Mouse (Mus musculus): Measurements from ENCODE around the gene Wdr73. TPM values are rescaled to one million over a fixed set of nuclear protein-coding genes. Genes with fewer than 3 reads are reported as not detected.

The Wdr73 gene
- polyA plus RNA-seq, 1 experiment: 15.1 TPM

GRCm38 (mm10) chr7:80855316-80855715 lies 45.8 kb downstream of the Wdr73 start:
- H3K4me2 ChIP-seq (ENCODE audit: low read depth): no peak overlapping the region
- no peak for TF ChIP-seq TCF3 (IDR thresholded peaks at IDR 0.05; ENCODE audit: insufficient read length, low read depth)
- TF ChIP-seq MYOD1 (IDR thresholded peaks at IDR 0.05; ENCODE audit: control insufficient read depth in 1 of 3, insufficient read length in 2 of 3, low read depth in 2 of 3): no peak
- no peak for TF ChIP-seq REST (IDR thresholded peaks at IDR 0.05; ENCODE audit: insufficient read depth, insufficient read length)
- TF ChIP-seq E2F4 (IDR thresholded peaks at IDR 0.05; ENCODE audit: insufficient read depth): no peak
- TF ChIP-seq MYOG (IDR thresholded peaks at IDR 0.05; ENCODE audit: control insufficient read depth in 1 of 3, insufficient read depth in 1 of 3, insufficient read length in 2 of 3, low read depth in 2 of 3): no peak
- TF ChIP-seq USF1 (IDR thresholded peaks at IDR 0.05; ENCODE audit: low read depth): no peak
- TF ChIP-seq POLR2A (IDR thresholded peaks at IDR 0.05; ENCODE audit: insufficient read length, low read depth): no peak
- TF ChIP-seq CEBPB (IDR thresholded peaks at IDR 0.05; ENCODE audit: insufficient read depth, poor library complexity, severe bottlenecking): no peak
- no peak for TF ChIP-seq MAX (IDR thresholded peaks at IDR 0.05; ENCODE audit: low read depth)
- no peak for TF ChIP-seq POLR2AphosphoS2 (IDR thresholded peaks at IDR 0.05; ENCODE audit: insufficient read length, low read depth)
- TF ChIP-seq SRF (IDR thresholded peaks at IDR 0.05; ENCODE audit: control insufficient read depth, insufficient read length, low read depth): no peak
- TF ChIP-seq TCF12 (IDR thresholded peaks at IDR 0.05; ENCODE audit: insufficient read depth, poor library complexity, severe bottlenecking): no peak

GRCm38 (mm10) chr7:80853218-80853617 lies 47.9 kb downstream of the Wdr73 start:
- Histone ChIP-seq H3ac (ENCODE audit: control insufficient read depth, insufficient read length) (no peak overlapping the region), H3K4me2 (ENCODE audit: low read depth) (no peak overlapping the region), H3K36me3 (ENCODE audit: control insufficient read depth, insufficient read depth) (no peaks in the 10 kb centered on the region), H3K79me2 (ENCODE audit: control insufficient read depth, insufficient read depth) (no peaks in the 10 kb centered on the region), H3K4me3 (no peak overlapping the region), H3K27me3 (ENCODE audit: control insufficient read depth, insufficient read depth, insufficient read length) (no peaks in the 10 kb centered on the region)
- TF ChIP-seq POLR2AphosphoS2 (IDR thresholded peaks at IDR 0.05; ENCODE audit: insufficient read length, low read depth): no peak
- TF ChIP-seq REST (IDR thresholded peaks at IDR 0.05; ENCODE audit: insufficient read depth, insufficient read length): no peak
- no peak for TF ChIP-seq POLR2A (IDR thresholded peaks at IDR 0.05; ENCODE audit: insufficient read length, low read depth)
- no peak for TF ChIP-seq E2F4 (IDR thresholded peaks at IDR 0.05; ENCODE audit: insufficient read depth)
- TF ChIP-seq MAX (IDR thresholded peaks at IDR 0.05; ENCODE audit: low read depth): no peak
- TF ChIP-seq MYOD1 (IDR thresholded peaks at IDR 0.05; ENCODE audit: control insufficient read depth in 1 of 3, insufficient read length in 2 of 3, low read depth in 2 of 3): no peak
- TF ChIP-seq CEBPB (IDR thresholded peaks at IDR 0.05; ENCODE audit: insufficient read depth, poor library complexity, severe bottlenecking): no peak

More at GRCm38 (mm10) chr7:80855316-80855715, 45.8 kb downstream of the Wdr73 start:
- H3K36me3 ChIP-seq (ENCODE audit: control insufficient read depth, insufficient read depth): no peaks in the 10 kb centered on the region
- no peak overlapping the region for H3ac ChIP-seq (ENCODE audit: control insufficient read depth, insufficient read length)
- H3K79me2 ChIP-seq (ENCODE audit: control insufficient read depth, insufficient read depth): no peaks in the 10 kb centered on the region
- no peak overlapping the region for H3K4me3 ChIP-seq
- H3K27me3 ChIP-seq (ENCODE audit: control insufficient read depth, insufficient read depth, insufficient read length): no peaks in the 10 kb centered on the region

GRCm38 (mm10) chr7:80850520-80850919 lies 50.5 kb downstream of the Wdr73 start:
- TF ChIP-seq MYOG (IDR thresholded peaks at IDR 0.05; ENCODE audit: control insufficient read depth in 1 of 3, insufficient read depth in 1 of 3, insufficient read length in 2 of 3, low read depth in 2 of 3) (no peak), USF1 (IDR thresholded peaks at IDR 0.05; ENCODE audit: low read depth) (no peak), E2F4 (IDR thresholded peaks at IDR 0.05; ENCODE audit: insufficient read depth) (no peak), SRF (IDR thresholded peaks at IDR 0.05; ENCODE audit: control insufficient read depth, insufficient read length, low read depth) (no peak), TCF12 (IDR thresholded peaks at IDR 0.05; ENCODE audit: insufficient read depth, poor library complexity, severe bottlenecking) (no peak)
- Histone ChIP-seq H3K36me3 (ENCODE audit: control insufficient read depth, insufficient read depth) (peaks cover 3% of the 10 kb centered on the region), H3K79me2 (ENCODE audit: control insufficient read depth, insufficient read depth) (no peaks in the 10 kb centered on the region), H3K4me3 (no peak overlapping the region), H3K27me3 (ENCODE audit: control insufficient read depth, insufficient read depth, insufficient read length) (no peaks in the 10 kb centered on the region), H3K4me2 (ENCODE audit: low read depth) (no peak overlapping the region), H3ac (ENCODE audit: control insufficient read depth, insufficient read length) (no peak overlapping the region)

DNA sequence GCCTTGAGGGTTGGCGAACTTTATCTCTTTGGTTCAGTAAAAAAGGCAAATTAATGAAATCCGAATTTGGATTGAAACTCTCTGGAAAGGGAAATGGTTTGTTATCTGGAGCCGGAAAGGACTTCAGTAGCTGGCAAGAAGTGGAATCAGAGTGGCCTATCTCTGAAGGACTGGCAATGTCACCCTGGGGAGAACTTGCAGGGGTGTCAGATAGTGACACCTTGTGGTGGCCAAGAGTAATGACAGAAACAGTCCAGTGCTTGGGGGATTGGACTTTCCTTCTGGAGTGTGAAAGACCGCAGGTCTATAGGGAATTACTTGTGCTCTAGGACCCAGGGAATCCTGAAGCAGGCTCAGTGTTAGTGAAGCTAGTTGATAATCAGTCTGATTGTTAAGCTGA lies 51.4 kb downstream of the Wdr73 start:
- H3K36me3 ChIP-seq (ENCODE audit: control insufficient read depth, insufficient read depth): peaks cover 3% of the 10 kb centered on the region
- H3K4me2 ChIP-seq (ENCODE audit: low read depth): peak overlapping the region; percentile 28
- no peak overlapping the region for H3K4me3 ChIP-seq
- TF ChIP-seq CEBPB (IDR thresholded peaks at IDR 0.05; ENCODE audit: insufficient read depth, poor library complexity, severe bottlenecking) (no peak), TCF3 (IDR thresholded peaks at IDR 0.05; ENCODE audit: insufficient read length, low read depth) (no peak), POLR2A (IDR thresholded peaks at IDR 0.05; ENCODE audit: insufficient read length, low read depth) (no peak), REST (IDR thresholded peaks at IDR 0.05; ENCODE audit: insufficient read depth, insufficient read length) (no peak), MAX (IDR thresholded peaks at IDR 0.05; ENCODE audit: low read depth) (no peak), TCF12 (IDR thresholded peaks at IDR 0.05; ENCODE audit: insufficient read depth, poor library complexity, severe bottlenecking) (no peak), MYOG (IDR thresholded peaks at IDR 0.05; ENCODE audit: control insufficient read depth in 1 of 3, insufficient read depth in 1 of 3, insufficient read length in 2 of 3, low read depth in 2 of 3) (no peak)
- H3K27me3 ChIP-seq (ENCODE audit: control insufficient read depth, insufficient read depth, insufficient read length): no peaks in the 10 kb centered on the region
- H3ac ChIP-seq (ENCODE audit: control insufficient read depth, insufficient read length): no peak overlapping the region
- H3K79me2 ChIP-seq (ENCODE audit: control insufficient read depth, insufficient read depth): no peaks in the 10 kb centered on the region

- H3K4me2 ChIP-seq (ENCODE audit: low read depth): peak overlapping the region; percentile 28
These were observed 51.8 kb downstream of the Wdr73 start for GRCm38 (mm10) chr7:80849267-80849666.

More at GRCm38 (mm10) chr7:80849267-80849666, 51.8 kb downstream of the Wdr73 start:
- H3ac ChIP-seq (ENCODE audit: control insufficient read depth, insufficient read length): no peak overlapping the region
- H3K36me3 ChIP-seq (ENCODE audit: control insufficient read depth, insufficient read depth): peaks cover 3% of the 10 kb centered on the region
- no peak overlapping the region for H3K4me3 ChIP-seq
- TF ChIP-seq TCF12 (IDR thresholded peaks at IDR 0.05; ENCODE audit: insufficient read depth, poor library complexity, severe bottlenecking) (no peak), E2F4 (IDR thresholded peaks at IDR 0.05; ENCODE audit: insufficient read depth) (no peak), MYOG (IDR thresholded peaks at IDR 0.05; ENCODE audit: control insufficient read depth in 1 of 3, insufficient read depth in 1 of 3, insufficient read length in 2 of 3, low read depth in 2 of 3) (no peak)
- H3K27me3 ChIP-seq (ENCODE audit: control insufficient read depth, insufficient read depth, insufficient read length): no peaks in the 10 kb centered on the region
- no peaks in the 10 kb centered on the region for H3K79me2 ChIP-seq (ENCODE audit: control insufficient read depth, insufficient read depth)

All from myocyte (in vitro differentiated cells).